Mouse (Mus musculus): ENCODE results near the gene Pbx2. TPM values are rescaled to one million over a fixed set of nuclear protein-coding genes. Genes with fewer than 3 reads are reported as not detected.

Gene Pbx2
- polyA plus RNA-seq, 1 experiment from 2014 or later: 17.5 TPM

DNA sequence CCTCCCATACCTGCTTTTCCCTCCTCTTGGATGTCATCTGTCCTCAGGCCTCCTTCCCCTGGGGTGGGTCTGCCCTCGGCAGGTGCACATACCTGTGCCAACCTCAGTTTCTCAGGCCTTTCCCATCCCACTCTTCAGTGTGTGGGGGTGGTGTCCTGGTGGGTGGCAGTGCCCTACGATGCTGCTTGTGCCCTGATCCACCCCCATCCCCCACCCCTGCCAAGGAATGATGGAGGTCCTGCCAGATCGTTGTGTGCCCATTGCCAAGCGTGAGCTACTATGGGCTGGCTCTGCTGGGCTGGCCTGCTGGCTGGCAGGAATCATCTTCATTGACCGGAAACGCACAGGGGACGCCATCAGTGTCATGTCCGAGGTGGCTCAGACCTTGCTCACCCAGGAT lies 20.0 kb downstream of the Pbx2 start:
- 93% methylated on average over 8 of the region's 8 CpGs for WGBS
- Histone ChIP-seq H3K36me3 (peaks cover 76% of the 10 kb centered on the region), H3K9me3 (replicated peaks) (no peaks in the 10 kb centered on the region)

GRCm38 (mm10) chr17:34613054-34613645 lies 22.1 kb downstream of the Pbx2 start:
- no peak for DNase-seq (ENCODE audit: low spot score)
- H3K36me3 ChIP-seq: peaks cover 83% of the 10 kb centered on the region
- H3K4me1 ChIP-seq: peaks cover 16% of the 10 kb centered on the region
- H3K9me3 ChIP-seq (replicated peaks): no peaks in the 10 kb centered on the region
- WGBS: 92% methylated on average over 11 of the region's 11 CpGs
- no peak overlapping the region for H3K27ac ChIP-seq (replicated peaks)
- no peak overlapping the region for H3K4me3 ChIP-seq
- no peaks in the 10 kb centered on the region for H3K27me3 ChIP-seq (ENCODE audit: low read depth, poor library complexity, severe bottlenecking)

More for the DNA sequence above, 20.0 kb downstream of the Pbx2 start:
- DNase-seq (ENCODE audit: low spot score): no peak
- Histone ChIP-seq H3K27me3 (ENCODE audit: low read depth, poor library complexity, severe bottlenecking) (no peaks in the 10 kb centered on the region), H3K4me1 (peaks cover 31% of the 10 kb centered on the region), H3K4me3 (no peak overlapping the region), H3K27ac (replicated peaks) (no peak overlapping the region)

- H3K36me3 ChIP-seq: peaks cover 78% of the 10 kb centered on the region
- H3K27me3 ChIP-seq (ENCODE audit: low read depth, poor library complexity, severe bottlenecking): no peaks in the 10 kb centered on the region
- no peak for DNase-seq (ENCODE audit: low spot score)
- peak overlapping the region; percentile 11; the same call in 1 of the 2 replicates for H3K4me3 ChIP-seq
- peaks cover 11% of the 10 kb centered on the region for H3K4me1 ChIP-seq
- H3K27ac ChIP-seq (replicated peaks): no peak overlapping the region
- H3K9me3 ChIP-seq (replicated peaks): no peaks in the 10 kb centered on the region
- WGBS: 90% methylated on average over 10 of the region's 10 CpGs
Measured at GRCm38 (mm10) chr17:34613830-34614229, 22.8 kb downstream of the Pbx2 start.

- Histone ChIP-seq H3K27ac (replicated peaks) (peak within 1 kb of the TSS; percentile 53; the same call in 1 of the 2 replicates), H3K27me3 (ENCODE audit: low read depth, poor library complexity, severe bottlenecking) (no peaks in the 10 kb centered on the region), H3K4me1 (peaks cover 10% of the 10 kb centered on the region), H3K4me3 (no peak within 1 kb of the TSS), H3K9me3 (replicated peaks) (no peaks in the 10 kb centered on the region), H3K36me3 (peaks cover 72% of the 10 kb centered on the region)
- DNase-seq (ENCODE audit: low spot score): no peak
- WGBS: 72% methylated on average over 6 of the region's 6 CpGs
Measured at GRCm38 (mm10) chr17:34615871-34616270, 24.8 kb downstream of the Pbx2 start, which contains the start of gene Egfl8. Egfl8 (minus strand) TSS chr17:34615971.

DNA sequence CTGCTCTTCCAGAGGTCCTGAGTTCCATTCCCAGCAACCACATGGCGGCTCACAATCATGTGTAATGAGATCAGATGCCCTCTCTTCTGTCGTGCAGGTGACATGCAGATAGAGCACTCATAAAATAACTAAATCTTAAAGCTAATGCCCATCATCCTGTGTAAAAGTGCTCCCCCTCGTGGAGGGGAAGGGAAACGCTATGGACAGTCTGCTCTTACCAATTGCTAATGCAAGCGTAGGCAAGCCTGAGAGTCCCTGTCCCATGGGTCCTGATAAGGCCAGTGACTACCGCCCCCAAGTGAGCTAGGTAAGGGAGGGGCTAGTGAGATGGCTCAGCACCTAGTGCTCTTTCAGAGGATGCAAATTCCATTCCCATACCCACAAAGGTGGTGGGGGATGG lies 27.9 kb downstream of the Pbx2 start:
- peaks cover 70% of the 10 kb centered on the region for H3K36me3 ChIP-seq
- WGBS: 19% methylated on average over 6 of the region's 6 CpGs
- no peaks in the 10 kb centered on the region for H3K9me3 ChIP-seq (replicated peaks)
- H3K27ac ChIP-seq (replicated peaks): no peak overlapping the region
- H3K4me1 ChIP-seq: peaks cover 10% of the 10 kb centered on the region
- no peaks in the 10 kb centered on the region for H3K27me3 ChIP-seq (ENCODE audit: low read depth, poor library complexity, severe bottlenecking)
- peak; percentile 64 for DNase-seq (ENCODE audit: low spot score)
- H3K4me3 ChIP-seq: no peak overlapping the region

DNA sequence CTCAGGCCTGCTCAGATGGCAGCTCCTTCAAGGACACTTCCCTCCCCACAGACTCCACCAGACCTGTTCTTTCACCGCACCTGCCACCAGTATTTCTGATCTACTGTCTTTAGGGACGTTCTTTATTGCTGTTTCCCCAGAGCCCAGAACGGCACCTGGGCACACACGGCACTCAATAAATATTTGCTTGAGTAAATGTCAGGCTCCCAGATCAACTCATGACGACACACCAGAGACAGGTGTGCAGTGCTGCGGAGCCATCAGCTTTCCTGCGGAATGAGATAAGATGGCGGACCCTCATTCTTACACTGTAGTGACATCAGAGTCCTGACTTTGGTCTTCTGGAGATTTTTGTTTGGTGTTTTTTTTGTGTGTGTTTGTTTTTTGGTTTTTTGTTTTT lies 29.9 kb downstream of the Pbx2 start:
- peaks cover 8% of the 10 kb centered on the region for H3K4me1 ChIP-seq
- H3K27me3 ChIP-seq (ENCODE audit: low read depth, poor library complexity, severe bottlenecking): no peaks in the 10 kb centered on the region
- H3K27ac ChIP-seq (replicated peaks): no peak overlapping the region
- 94% methylated on average over 8 of the region's 8 CpGs for WGBS
- H3K36me3 ChIP-seq: peaks cover 61% of the 10 kb centered on the region
- no peaks in the 10 kb centered on the region for H3K9me3 ChIP-seq (replicated peaks)
- no peak for DNase-seq (ENCODE audit: low spot score)
- H3K4me3 ChIP-seq: no peak overlapping the region

GRCm38 (mm10) chr17:34623161-34623560 lies 32.1 kb downstream of the Pbx2 start:
- H3K4me1 ChIP-seq: peaks cover 24% of the 10 kb centered on the region
- H3K27ac ChIP-seq (replicated peaks): no peak overlapping the region
- DNase-seq (ENCODE audit: low spot score): no peak
- peaks cover 44% of the 10 kb centered on the region for H3K36me3 ChIP-seq
- H3K4me3 ChIP-seq: no peak overlapping the region
- H3K27me3 ChIP-seq (ENCODE audit: low read depth, poor library complexity, severe bottlenecking): peaks cover under 1% of the 10 kb centered on the region; the same call in 1 of the 2 replicates
- H3K9me3 ChIP-seq (replicated peaks): no peaks in the 10 kb centered on the region
- 92% methylated on average over 9 of the region's 9 CpGs for WGBS

GRCm38 (mm10) chr17:34624981-34625380 lies 33.9 kb downstream of the Pbx2 start:
- DNase-seq (ENCODE audit: low spot score): no peak
- WGBS: 94% methylated on average over 3 of the region's 3 CpGs
- peaks cover 19% of the 10 kb centered on the region for H3K27me3 ChIP-seq (ENCODE audit: low read depth, poor library complexity, severe bottlenecking)
- no peaks in the 10 kb centered on the region for H3K9me3 ChIP-seq (replicated peaks)
- no peak overlapping the region for H3K27ac ChIP-seq (replicated peaks)
- H3K4me3 ChIP-seq: no peak overlapping the region
- H3K4me1 ChIP-seq: peaks cover 42% of the 10 kb centered on the region
- peaks cover 43% of the 10 kb centered on the region for H3K36me3 ChIP-seq

DNA sequence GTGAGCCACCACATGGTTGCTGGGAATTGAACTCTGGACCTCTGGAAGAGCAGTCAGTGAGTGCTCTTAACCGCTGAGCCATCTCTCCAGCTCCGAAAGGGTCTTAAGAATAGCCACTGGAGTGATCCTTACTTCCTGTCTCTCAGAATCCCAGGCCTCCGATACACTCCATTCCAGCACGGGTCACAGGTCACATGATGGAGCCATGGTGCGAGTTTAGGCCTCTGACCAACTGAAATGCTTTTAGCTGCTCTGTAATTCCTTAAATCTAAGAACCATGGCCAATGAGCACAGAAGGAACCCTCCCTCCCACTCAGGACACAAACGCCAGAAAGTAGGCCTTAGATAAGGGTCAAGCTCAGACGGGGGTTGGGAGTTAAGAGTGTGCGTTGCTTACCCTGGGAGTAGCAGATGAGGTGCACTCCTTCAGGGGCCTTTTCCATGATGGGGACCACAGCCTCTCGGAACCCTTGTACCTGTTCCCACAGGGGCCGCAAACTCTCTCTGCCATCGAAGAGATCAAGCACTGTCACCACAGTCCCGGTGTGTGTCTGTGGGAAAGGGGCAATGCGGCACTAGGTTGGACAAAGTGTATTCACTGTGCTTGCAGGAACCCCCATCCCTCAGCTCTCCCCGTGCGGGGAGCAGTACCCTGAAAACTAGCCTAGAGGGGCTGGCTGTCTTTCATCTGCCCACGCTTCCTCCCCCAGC lies 35.2 kb downstream of the Pbx2 start:
- no peaks in the 10 kb centered on the region for H3K9me3 ChIP-seq (replicated peaks)
- peaks cover 54% of the 10 kb centered on the region for H3K4me1 ChIP-seq
- peaks cover 31% of the 10 kb centered on the region for H3K27me3 ChIP-seq (ENCODE audit: low read depth, poor library complexity, severe bottlenecking)
- H3K4me3 ChIP-seq: peak overlapping the region; percentile 64
- peak overlapping the region; percentile 94 for H3K27ac ChIP-seq (replicated peaks)
- WGBS: 53% methylated on average over 16 of the region's 16 CpGs
- no peak for DNase-seq (ENCODE audit: low spot score)
- peaks cover 35% of the 10 kb centered on the region for H3K36me3 ChIP-seq

DNA sequence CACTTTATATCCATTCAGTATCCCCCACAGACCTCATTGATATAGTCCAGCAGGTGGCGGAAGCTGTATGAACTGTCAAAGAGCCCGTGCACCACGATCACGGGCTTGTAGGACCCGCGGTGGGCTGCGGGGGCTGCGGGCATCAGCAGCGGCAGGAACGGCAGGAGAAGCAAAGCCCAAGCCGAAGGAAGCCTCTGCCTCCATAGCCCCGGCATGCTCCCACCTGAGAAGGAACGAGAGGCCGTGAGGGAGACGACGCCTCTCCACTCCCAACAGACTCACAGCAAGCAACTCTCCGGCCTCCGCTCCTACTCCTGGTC lies 35.7 kb downstream of the Pbx2 start:
- 0% methylated on average over 18 of the region's 18 CpGs for WGBS
- H3K4me3 ChIP-seq: peak overlapping the region; percentile 64
- H3K9me3 ChIP-seq (replicated peaks): no peaks in the 10 kb centered on the region
- peak overlapping the region; percentile 94 for H3K27ac ChIP-seq (replicated peaks)
- DNase-seq (ENCODE audit: low spot score): peak; percentile 54
- H3K36me3 ChIP-seq: peaks cover 30% of the 10 kb centered on the region
- peaks cover 36% of the 10 kb centered on the region for H3K27me3 ChIP-seq (ENCODE audit: low read depth, poor library complexity, severe bottlenecking)
- H3K4me1 ChIP-seq: peaks cover 60% of the 10 kb centered on the region

GRCm38 (mm10) chr17:34627093-34627942 lies 36.3 kb downstream of the Pbx2 start:
- under 1% methylated on average over 45 of the region's 45 CpGs for WGBS
- Histone ChIP-seq H3K27me3 (ENCODE audit: low read depth, poor library complexity, severe bottlenecking) (peaks cover 42% of the 10 kb centered on the region), H3K36me3 (peaks cover 24% of the 10 kb centered on the region), H3K4me3 (peak overlapping the region; percentile 64), H3K27ac (replicated peaks) (peak overlapping the region; percentile 94), H3K4me1 (peaks cover 65% of the 10 kb centered on the region), H3K9me3 (replicated peaks) (no peaks in the 10 kb centered on the region)
- DNase-seq (ENCODE audit: low spot score): peak; percentile 93

DNA sequence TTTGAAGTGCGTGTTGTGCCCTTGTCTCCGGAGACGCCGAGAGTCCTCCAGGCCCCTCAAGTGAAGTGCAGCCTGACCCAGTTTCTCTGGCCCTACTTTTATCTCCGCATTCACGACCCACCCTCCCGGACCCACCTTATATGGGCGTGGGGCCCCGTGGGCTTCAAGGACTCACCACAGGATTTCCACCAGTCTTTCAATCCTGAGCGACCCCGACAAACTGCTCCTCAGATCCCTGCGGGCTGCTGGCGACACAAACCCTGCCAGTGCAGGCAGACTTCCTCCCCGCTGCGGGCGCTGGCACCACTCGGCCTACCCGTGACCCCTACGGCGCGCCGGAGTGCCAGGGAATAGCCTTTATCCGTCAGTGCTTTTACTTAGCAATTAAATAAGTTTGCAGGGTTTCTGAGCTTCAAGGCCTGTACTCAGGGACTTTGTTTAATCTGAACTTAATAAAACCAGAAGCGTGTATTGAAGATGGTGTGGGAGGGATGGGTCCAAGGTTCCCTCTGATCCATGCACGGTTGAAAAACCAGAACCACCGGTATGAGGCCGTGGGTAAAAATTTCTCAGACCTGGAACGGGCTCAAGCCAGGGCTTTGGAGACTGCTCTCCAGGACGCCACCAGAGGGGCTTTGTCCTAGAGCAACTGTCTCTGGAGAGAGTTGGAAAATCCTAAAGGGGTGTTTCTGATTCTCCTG lies 37.0 kb downstream of the Pbx2 start, which contains the start of gene Ppt2:
TSS of gene Ppt2 (minus strand) at position 568 of the 701 bp plus-strand sequence.
- no peak for DNase-seq (ENCODE audit: low spot score)
- peak within 1 kb of the TSS; percentile 64 for H3K4me3 ChIP-seq
- WGBS: 7% methylated on average over 29 of the region's 29 CpGs
- peaks cover 50% of the 10 kb centered on the region for H3K27me3 ChIP-seq (ENCODE audit: low read depth, poor library complexity, severe bottlenecking)
- peaks cover 71% of the 10 kb centered on the region for H3K4me1 ChIP-seq
- peaks cover 16% of the 10 kb centered on the region for H3K36me3 ChIP-seq
- H3K27ac ChIP-seq (replicated peaks): peak within 1 kb of the TSS; percentile 94
- no peaks in the 10 kb centered on the region for H3K9me3 ChIP-seq (replicated peaks)

Measured in midbrain, embryonic 10.5 days (tissue).